Mouse (Mus musculus): ENCODE measurements around the gene Pi16. TPM values are rescaled to one million over a fixed set of nuclear protein-coding genes. Genes with fewer than 3 reads are reported as not detected.

Pi16 gene
- polyA plus RNA-seq, 1 experiment, result 18.4 TPM

DNA sequence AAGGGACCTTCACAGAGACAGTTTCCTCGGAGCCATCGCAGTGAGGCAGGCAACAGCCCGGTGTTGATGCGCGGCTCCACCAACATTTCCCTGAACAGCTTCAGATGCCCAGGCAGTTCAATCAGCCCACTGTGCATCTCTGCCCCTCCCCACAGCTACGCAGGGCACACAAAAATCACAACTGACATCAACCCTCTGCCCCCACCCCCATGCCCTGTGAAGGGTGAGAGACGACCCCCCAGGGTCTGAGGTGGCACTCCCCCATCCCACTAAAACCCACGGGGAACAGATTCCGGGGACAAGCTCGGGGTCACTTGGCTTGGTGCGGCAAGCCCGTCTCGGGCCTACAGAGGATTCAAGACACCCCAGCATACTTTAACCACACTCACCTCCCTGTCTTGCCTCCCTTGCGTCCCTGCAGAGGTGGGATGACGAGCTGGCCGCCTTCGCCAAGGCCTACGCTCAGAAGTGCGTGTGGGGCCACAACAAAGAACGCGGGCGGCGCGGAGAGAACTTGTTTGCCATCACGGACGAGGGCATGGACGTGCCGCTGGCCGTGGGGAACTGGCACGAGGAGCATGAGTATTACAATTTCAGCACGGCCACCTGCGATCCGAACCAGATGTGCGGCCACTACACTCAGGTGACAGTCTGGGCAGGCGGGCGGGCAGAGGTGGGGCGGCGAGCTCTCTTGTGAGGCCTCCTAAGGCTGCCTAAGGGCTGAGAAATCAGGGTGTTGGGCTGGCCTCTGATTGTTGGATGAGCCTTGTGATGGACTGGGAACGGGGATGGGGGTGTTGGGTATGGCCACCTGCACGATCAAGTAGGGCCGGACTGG is 4.5 kb downstream of the Pi16 start:
- H3K4me3 ChIP-seq (ENCODE audit: insufficient read depth, low read depth, low read length), result no peak overlapping the region
- no peak overlapping the region for H3K27ac ChIP-seq (ENCODE audit: insufficient read depth, low read depth, low read length)
- 72% methylated on average over 41 of the region's 41 CpGs for WGBS
- H3K27me3 ChIP-seq (replicated peaks; ENCODE audit: control insufficient read depth, insufficient read depth, low read length), result no peaks in the 10 kb centered on the region
- no peak for DNase-seq
- no peaks in the 10 kb centered on the region for H3K36me3 ChIP-seq (ENCODE audit: control insufficient read depth, insufficient read depth, low read length)
- no peaks in the 10 kb centered on the region for H3K4me1 ChIP-seq (ENCODE audit: control insufficient read depth, insufficient read depth, low read length)
- TF ChIP-seq POLR2A (IDR thresholded peaks at IDR 0.05; ENCODE audit: low read depth, low read length), result no peak
- no peak for TF ChIP-seq CTCF (conservative IDR thresholded peaks at IDR 0.05; ENCODE audit: insufficient read depth, insufficient read length, low read depth, low read length)

DNA sequence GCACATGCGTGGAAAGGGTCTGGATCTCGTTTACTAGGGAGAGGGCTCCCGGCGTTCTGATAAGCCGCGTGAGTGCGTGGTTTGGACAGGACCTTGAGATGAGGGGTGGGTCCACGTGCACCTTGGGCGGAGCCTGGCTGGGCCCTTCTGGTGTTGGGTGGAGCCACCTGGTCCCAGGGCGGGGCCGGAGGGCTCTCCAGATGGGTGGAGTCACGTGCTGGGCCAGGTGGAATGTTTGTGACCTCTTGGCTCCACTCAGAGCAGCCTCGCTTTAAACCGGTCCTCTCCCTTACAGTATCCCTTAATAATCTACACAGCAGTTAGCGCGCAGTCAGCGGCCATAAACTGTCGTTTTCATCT is 5.1 kb downstream of the Pi16 start:
- TF ChIP-seq POLR2A (IDR thresholded peaks at IDR 0.05; ENCODE audit: low read depth, low read length) (no peak), CTCF (conservative IDR thresholded peaks at IDR 0.05; ENCODE audit: insufficient read depth, insufficient read length, low read depth, low read length) (no peak)
- no peaks in the 10 kb centered on the region for H3K4me1 ChIP-seq (ENCODE audit: control insufficient read depth, insufficient read depth, low read length)
- no peaks in the 10 kb centered on the region for H3K27me3 ChIP-seq (replicated peaks; ENCODE audit: control insufficient read depth, insufficient read depth, low read length)
- H3K4me3 ChIP-seq (ENCODE audit: insufficient read depth, low read depth, low read length), result no peak overlapping the region
- no peak overlapping the region for H3K27ac ChIP-seq (ENCODE audit: insufficient read depth, low read depth, low read length)
- 48% methylated on average over 18 of the region's 18 CpGs for WGBS
- no peaks in the 10 kb centered on the region for H3K36me3 ChIP-seq (ENCODE audit: control insufficient read depth, insufficient read depth, low read length)
- peak; percentile 66 for DNase-seq

DNA sequence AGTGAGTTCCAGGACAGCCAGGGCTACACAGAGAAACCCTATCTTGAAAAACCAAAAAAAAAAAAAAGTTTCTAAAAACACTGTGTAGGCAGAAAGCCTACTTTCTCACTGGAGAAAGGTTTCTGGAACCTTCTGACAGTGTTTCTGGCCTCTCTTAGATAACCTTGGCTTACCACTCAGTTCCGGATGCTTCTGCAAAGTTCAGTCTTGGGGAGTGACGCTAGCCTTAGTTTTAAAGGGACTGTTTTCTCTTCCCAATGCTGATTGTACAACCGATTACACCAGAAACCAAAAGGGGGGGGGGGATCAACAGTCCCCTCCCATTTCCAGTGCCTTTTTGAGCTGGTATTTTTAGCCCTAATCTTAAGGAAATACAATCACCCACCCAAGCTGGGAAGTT is 6.1 kb downstream of the Pi16 start:
- no peak overlapping the region for H3K27ac ChIP-seq (ENCODE audit: insufficient read depth, low read depth, low read length)
- 83% methylated on average over 3 of the region's 3 CpGs for WGBS
- H3K36me3 ChIP-seq (ENCODE audit: control insufficient read depth, insufficient read depth, low read length), result no peaks in the 10 kb centered on the region
- no peaks in the 10 kb centered on the region for H3K4me1 ChIP-seq (ENCODE audit: control insufficient read depth, insufficient read depth, low read length)
- TF ChIP-seq CTCF (conservative IDR thresholded peaks at IDR 0.05; ENCODE audit: insufficient read depth, insufficient read length, low read depth, low read length), result no peak
- no peak for TF ChIP-seq POLR2A (IDR thresholded peaks at IDR 0.05; ENCODE audit: low read depth, low read length)
- DNase-seq, result no peak
- no peak overlapping the region for H3K4me3 ChIP-seq (ENCODE audit: insufficient read depth, low read depth, low read length)
- H3K27me3 ChIP-seq (replicated peaks; ENCODE audit: control insufficient read depth, insufficient read depth, low read length), result no peaks in the 10 kb centered on the region

DNA sequence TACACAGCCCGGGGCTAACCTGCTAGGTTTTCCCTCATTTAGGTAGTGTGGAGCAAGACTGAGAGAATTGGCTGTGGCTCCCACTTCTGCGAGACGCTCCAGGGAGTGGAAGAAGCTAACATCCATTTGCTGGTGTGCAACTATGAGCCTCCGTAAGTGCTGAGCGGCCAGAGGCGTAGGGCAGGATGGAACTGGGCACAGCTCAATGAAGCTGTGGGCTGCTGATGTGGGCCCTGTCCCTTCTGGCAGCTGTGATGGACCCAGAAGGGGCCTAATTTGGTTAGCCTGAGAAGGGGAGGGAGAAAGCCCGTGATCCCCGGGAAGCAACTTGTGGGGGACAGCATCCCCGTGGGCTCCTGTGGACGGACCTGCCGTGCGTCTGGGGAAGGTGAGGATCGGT is 8.4 kb downstream of the Pi16 start:
- no peak for DNase-seq
- Histone ChIP-seq H3K4me3 (ENCODE audit: insufficient read depth, low read depth, low read length) (no peak overlapping the region), H3K36me3 (ENCODE audit: control insufficient read depth, insufficient read depth, low read length) (no peaks in the 10 kb centered on the region), H3K4me1 (ENCODE audit: control insufficient read depth, insufficient read depth, low read length) (peaks cover 3% of the 10 kb centered on the region; the same call in 1 of the 2 replicates), H3K27me3 (replicated peaks; ENCODE audit: control insufficient read depth, insufficient read depth, low read length) (no peaks in the 10 kb centered on the region), H3K27ac (ENCODE audit: insufficient read depth, low read depth, low read length) (no peak overlapping the region)
- 87% methylated on average over 13 of the region's 13 CpGs for WGBS
- TF ChIP-seq POLR2A (IDR thresholded peaks at IDR 0.05; ENCODE audit: low read depth, low read length), result no peak
- no peak for TF ChIP-seq CTCF (conservative IDR thresholded peaks at IDR 0.05; ENCODE audit: insufficient read depth, insufficient read length, low read depth, low read length)

DNA sequence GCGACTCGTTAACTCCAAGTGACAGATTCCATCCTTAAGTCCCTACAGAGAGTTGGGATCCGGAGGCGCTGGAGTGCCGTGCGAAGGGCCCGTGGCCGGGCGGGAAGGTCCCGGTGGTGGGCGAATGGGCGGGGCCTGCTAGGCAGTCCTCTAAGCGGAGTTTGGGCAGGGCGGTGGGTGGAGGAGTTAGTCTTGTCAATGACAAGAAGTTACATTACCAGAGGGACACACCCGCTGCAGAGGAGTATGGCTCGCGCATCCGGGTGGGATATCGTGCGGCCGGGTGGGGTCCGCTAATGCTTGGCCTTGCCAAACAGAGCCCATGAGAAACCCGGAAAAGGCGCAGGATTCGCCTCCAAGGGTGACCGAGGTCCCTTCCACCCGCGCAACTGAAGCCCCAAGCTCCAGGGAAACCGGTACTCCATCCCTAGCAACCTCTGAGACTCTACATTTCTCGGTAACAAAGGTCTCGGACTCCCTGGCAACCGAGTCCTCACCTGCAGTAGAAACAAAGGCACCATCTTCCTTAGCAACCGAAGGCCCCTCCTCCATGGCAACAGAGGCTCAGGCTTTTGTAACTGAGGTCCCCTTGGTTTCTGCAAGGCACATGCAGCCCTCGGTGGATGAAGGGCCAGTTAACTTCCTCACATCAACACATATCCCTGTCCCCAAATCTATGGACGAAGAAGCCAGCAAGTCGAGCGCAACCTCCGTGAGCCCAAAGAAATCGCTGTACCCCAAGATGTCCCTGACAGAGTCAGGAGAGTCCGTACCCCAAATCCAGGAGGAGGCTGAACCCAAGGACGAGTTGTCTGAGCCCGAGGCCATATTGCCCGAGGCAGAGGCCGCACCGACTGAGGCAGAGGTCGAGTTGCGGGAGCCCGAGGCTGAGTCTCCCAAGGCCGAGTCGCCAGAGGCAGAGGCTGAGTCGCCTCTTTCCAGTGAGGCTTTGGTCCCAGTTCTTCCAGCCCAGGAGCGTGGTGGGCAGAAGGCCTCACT is 9.3 kb downstream of the Pi16 start:
- no peaks in the 10 kb centered on the region for H3K27me3 ChIP-seq (replicated peaks; ENCODE audit: control insufficient read depth, insufficient read depth, low read length)
- peaks cover 3% of the 10 kb centered on the region; the same call in 1 of the 2 replicates for H3K4me1 ChIP-seq (ENCODE audit: control insufficient read depth, insufficient read depth, low read length)
- H3K36me3 ChIP-seq (ENCODE audit: control insufficient read depth, insufficient read depth, low read length), result no peaks in the 10 kb centered on the region
- TF ChIP-seq POLR2A (IDR thresholded peaks at IDR 0.05; ENCODE audit: low read depth, low read length) (no peak), CTCF (conservative IDR thresholded peaks at IDR 0.05; ENCODE audit: insufficient read depth, insufficient read length, low read depth, low read length) (no peak)
- no peak overlapping the region for H3K27ac ChIP-seq (ENCODE audit: insufficient read depth, low read depth, low read length)
- 51% methylated on average over 52 of the region's 52 CpGs for WGBS
- DNase-seq, result no peak
- no peak overlapping the region for H3K4me3 ChIP-seq (ENCODE audit: insufficient read depth, low read depth, low read length)

DNA sequence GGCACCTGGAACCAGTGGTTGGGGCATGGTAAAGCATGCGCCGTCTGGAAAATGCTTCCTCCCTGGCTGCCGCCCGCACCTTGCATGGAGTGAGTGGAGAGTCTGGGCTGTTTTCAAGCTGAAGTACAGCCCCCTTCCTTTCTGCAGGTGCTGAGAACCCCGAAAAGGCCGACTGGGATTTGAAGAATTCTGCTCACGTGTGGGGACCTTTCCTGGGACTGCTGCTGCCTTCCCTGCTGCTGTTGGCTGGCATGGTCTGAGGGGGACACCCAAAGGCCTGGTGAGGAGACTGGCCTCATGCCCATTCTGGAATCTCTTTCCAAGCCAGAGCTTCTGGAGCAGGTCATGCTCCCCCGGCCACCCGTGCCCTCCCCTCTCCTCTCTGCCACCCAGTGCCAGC is 10.2 kb downstream of the Pi16 start:
- H3K27me3 ChIP-seq (replicated peaks; ENCODE audit: control insufficient read depth, insufficient read depth, low read length), result no peaks in the 10 kb centered on the region
- no peak overlapping the region for H3K27ac ChIP-seq (ENCODE audit: insufficient read depth, low read depth, low read length)
- TF ChIP-seq POLR2A (IDR thresholded peaks at IDR 0.05; ENCODE audit: low read depth, low read length) (no peak), CTCF (conservative IDR thresholded peaks at IDR 0.05; ENCODE audit: insufficient read depth, insufficient read length, low read depth, low read length) (no peak)
- H3K4me1 ChIP-seq (ENCODE audit: control insufficient read depth, insufficient read depth, low read length), result peaks cover 3% of the 10 kb centered on the region; the same call in 1 of the 2 replicates
- H3K36me3 ChIP-seq (ENCODE audit: control insufficient read depth, insufficient read depth, low read length), result no peaks in the 10 kb centered on the region; the same call in 1 of the 2 replicates
- WGBS, result 81% methylated on average over 9 of the region's 9 CpGs
- no peak for DNase-seq
- no peak overlapping the region for H3K4me3 ChIP-seq (ENCODE audit: insufficient read depth, low read depth, low read length)
